Mouse (Mus musculus): ENCODE measurements around the gene Afm.

DNA sequence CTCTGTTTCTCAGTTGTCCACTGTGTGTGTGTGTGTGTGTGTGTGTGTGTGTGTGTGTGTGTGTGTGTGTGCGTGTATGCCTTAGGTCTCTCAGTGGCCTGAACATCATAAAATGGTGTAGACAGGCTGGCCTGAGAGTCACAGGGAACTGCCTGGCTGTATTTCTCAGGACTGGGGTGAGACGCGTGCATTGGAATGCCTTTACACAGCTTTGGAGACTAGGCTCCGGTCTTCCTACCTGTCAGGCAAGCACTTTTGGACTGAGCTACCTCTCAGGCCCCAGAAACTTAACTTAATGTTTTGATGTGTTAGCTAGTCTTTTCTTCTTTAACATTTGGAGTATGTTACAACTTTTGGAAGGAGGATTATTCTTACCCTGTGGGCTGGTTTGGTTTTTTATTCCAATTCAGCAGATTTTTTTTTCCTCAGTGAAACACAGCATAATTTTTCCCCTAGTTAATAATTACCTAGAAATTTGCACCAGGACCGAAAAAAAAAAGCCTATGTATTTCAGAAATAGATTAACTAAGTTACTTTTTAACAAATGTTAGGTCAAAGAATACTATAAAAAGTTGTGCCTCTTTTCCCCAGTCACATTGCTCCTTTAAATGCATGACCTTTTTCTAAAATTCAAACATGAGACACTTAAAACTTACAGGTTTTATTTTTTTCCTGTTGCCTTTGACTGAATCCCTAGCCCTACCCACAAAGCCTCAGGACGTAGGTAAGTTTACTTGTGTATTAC is at the start of gene Afm:
- TF ChIP-seq POLR2A (IDR thresholded peaks at IDR 0.05; ENCODE audit: low read depth, low read length) (no peak), CTCF (IDR thresholded peaks at IDR 0.05; ENCODE audit: extremely low read depth, insufficient read length, insufficient replicate concordance, low read depth, low read length) (no peak)
